Mouse (Mus musculus): ENCODE results near the gene Ptprc. TPM values are rescaled to one million over a fixed set of nuclear protein-coding genes. Genes with fewer than 3 reads are reported as not detected.

The Ptprc gene
- polyA plus RNA-seq (2011; ENCODE audit: insufficient read depth, insufficient read length, low replicate concordance, missing spikeins): 38.3 and 75.0 TPM in 2 replicates

GRCm38 (mm10) chr1:138175494-138175893, at the start of gene Ptprc:
Ptprc (minus strand) TSS chr1:138175708.
- Histone ChIP-seq H3K4me3 (replicated peaks; ENCODE audit: control insufficient read depth, low read depth, low read length) (peak within 1 kb of the TSS; percentile 61), H3K4me1 (ENCODE audit: control insufficient read depth, insufficient read depth, low read length) (no peaks in the 10 kb centered on the region; the same call in 1 of the 2 replicates), H3K27ac (ENCODE audit: control insufficient read depth, insufficient read depth, low read depth, low read length, poor library complexity) (peak within 1 kb of the TSS; percentile 70; the same call in 1 of the 2 replicates)
- WGBS: 9% methylated on average over 4 of the region's 4 CpGs
- TF ChIP-seq CTCF (IDR thresholded peaks at IDR 0.05; ENCODE audit: control insufficient read depth, insufficient read depth, low read length): no peak
- TF ChIP-seq POLR2A (IDR thresholded peaks at IDR 0.05; ENCODE audit: borderline replicate concordance, control insufficient read depth, low read depth, low read length): peak; percentile 13; the same call in 1 of the 2 replicates

GRCm38 (mm10) chr1:138214736-138215458, 39.4 kb upstream of the Ptprc start:
- TF ChIP-seq CTCF (IDR thresholded peaks at IDR 0.05; ENCODE audit: control insufficient read depth, insufficient read depth, low read length): no peak
- TF ChIP-seq POLR2A (IDR thresholded peaks at IDR 0.05; ENCODE audit: borderline replicate concordance, control insufficient read depth, low read depth, low read length): no peak
- WGBS: 80% methylated on average over 3 of the region's 3 CpGs
- H3K4me1 ChIP-seq (ENCODE audit: control insufficient read depth, insufficient read depth, low read length): peaks cover 1% of the 10 kb centered on the region; the same call in 1 of the 2 replicates
- no peak overlapping the region for H3K27ac ChIP-seq (ENCODE audit: control insufficient read depth, insufficient read depth, low read depth, low read length, poor library complexity)
- H3K4me3 ChIP-seq (replicated peaks; ENCODE audit: control insufficient read depth, low read depth, low read length): no peak overlapping the region

DNA sequence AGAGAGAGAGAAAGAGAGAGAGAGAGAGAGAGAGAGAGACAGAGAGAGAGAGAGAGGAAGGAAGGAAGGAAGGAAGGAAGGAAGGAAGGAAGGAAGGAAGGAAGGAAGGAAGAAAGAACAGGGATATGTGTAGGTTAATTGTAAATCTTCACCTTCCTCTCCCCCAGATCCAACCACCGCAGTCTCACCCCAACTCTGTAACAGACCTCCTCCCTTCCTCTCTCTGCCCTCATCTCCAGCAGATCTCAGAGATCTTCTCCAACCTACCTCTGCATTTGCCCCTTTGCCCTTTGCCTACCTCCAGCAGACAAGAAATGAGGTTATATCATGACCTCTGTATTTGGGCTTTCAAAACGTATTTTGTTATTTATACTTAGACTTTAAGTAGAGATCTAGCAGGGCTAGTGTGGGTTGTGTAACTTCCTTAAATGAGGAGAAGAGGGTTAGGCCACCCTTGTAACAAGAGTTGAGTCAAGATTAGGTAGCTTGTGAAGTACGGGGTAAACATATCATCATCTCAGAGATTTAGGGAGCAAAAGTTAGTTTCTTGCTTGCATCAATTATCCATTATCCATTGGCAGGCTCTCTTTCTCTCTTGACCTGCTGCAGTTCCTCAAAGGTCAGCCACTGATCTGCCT, 35.0 kb upstream of the Ptprc start:
- H3K27ac ChIP-seq (ENCODE audit: control insufficient read depth, insufficient read depth, low read depth, low read length, poor library complexity): peak overlapping the region; percentile 57
- no peak overlapping the region for H3K4me3 ChIP-seq (replicated peaks; ENCODE audit: control insufficient read depth, low read depth, low read length)
- TF ChIP-seq CTCF (IDR thresholded peaks at IDR 0.05; ENCODE audit: control insufficient read depth, insufficient read depth, low read length): no peak
- TF ChIP-seq POLR2A (IDR thresholded peaks at IDR 0.05; ENCODE audit: borderline replicate concordance, control insufficient read depth, low read depth, low read length): no peak
- H3K4me1 ChIP-seq (ENCODE audit: control insufficient read depth, insufficient read depth, low read length): peaks cover 1% of the 10 kb centered on the region; the same call in 1 of the 2 replicates
- 29% methylated on average over 3 of the region's 3 CpGs for WGBS

DNA sequence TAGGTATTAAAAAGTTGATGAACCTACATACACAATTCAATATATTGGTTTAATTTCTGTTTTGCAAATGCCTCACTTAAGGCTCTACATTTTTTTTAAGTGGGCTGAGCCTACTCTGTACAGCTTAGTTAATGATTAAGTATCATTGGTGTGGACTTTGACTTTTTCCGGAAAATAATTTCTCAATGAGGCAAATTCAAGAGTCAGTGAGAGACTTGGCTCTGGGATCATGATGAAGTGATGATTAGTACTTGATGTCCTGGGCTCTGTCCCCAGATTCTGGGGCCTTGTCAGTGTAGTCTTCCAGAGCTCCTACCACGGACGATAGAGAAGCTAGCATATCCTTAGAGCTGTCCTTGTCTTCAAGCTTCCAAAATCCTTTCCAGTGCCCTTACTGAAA, 34.2 kb upstream of the Ptprc start:
- Histone ChIP-seq H3K4me1 (ENCODE audit: control insufficient read depth, insufficient read depth, low read length) (peaks cover 1% of the 10 kb centered on the region; the same call in 1 of the 2 replicates), H3K27ac (ENCODE audit: control insufficient read depth, insufficient read depth, low read depth, low read length, poor library complexity) (no peak overlapping the region), H3K4me3 (replicated peaks; ENCODE audit: control insufficient read depth, low read depth, low read length) (no peak overlapping the region)
- no peak for TF ChIP-seq POLR2A (IDR thresholded peaks at IDR 0.05; ENCODE audit: borderline replicate concordance, control insufficient read depth, low read depth, low read length)
- TF ChIP-seq CTCF (IDR thresholded peaks at IDR 0.05; ENCODE audit: control insufficient read depth, insufficient read depth, low read length): no peak
- 89% methylated on average over 3 of the region's 3 CpGs for WGBS

DNA sequence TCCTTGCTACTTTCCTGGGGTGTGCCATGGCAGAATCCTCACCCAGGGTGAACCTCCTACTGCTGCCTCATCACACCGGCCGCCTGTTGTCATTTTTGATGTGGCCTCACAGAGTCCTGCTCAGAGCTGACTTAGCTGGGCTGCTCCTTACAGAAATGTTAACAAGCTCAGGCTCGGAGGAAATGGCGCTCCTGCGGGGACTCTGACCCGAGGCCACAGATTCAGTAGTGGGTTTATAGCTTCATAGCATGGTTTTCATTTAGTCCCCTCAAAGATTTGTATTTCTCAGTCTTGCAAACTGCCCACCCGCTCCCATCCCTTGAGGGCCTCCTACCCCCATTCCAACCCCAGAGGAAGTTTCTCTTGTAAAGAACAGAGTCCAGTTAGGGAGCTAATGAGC, 30.5 kb upstream of the Ptprc start:
- Histone ChIP-seq H3K27ac (ENCODE audit: control insufficient read depth, insufficient read depth, low read depth, low read length, poor library complexity) (no peak overlapping the region), H3K4me3 (replicated peaks; ENCODE audit: control insufficient read depth, low read depth, low read length) (no peak overlapping the region), H3K4me1 (ENCODE audit: control insufficient read depth, insufficient read depth, low read length) (peaks cover 1% of the 10 kb centered on the region; the same call in 1 of the 2 replicates)
- WGBS: 86% methylated on average over 7 of the region's 7 CpGs
- TF ChIP-seq CTCF (IDR thresholded peaks at IDR 0.05; ENCODE audit: control insufficient read depth, insufficient read depth, low read length) (no peak), POLR2A (IDR thresholded peaks at IDR 0.05; ENCODE audit: borderline replicate concordance, control insufficient read depth, low read depth, low read length) (no peak)

GRCm38 (mm10) chr1:138191689-138192508, 16.4 kb upstream of the Ptprc start:
- TF ChIP-seq POLR2A (IDR thresholded peaks at IDR 0.05; ENCODE audit: borderline replicate concordance, control insufficient read depth, low read depth, low read length) (no peak), CTCF (IDR thresholded peaks at IDR 0.05; ENCODE audit: control insufficient read depth, insufficient read depth, low read length) (peak; percentile 7; the same call in 1 of the 2 replicates)

GRCm38 (mm10) chr1:138188131-138188530, 12.6 kb upstream of the Ptprc start:
- WGBS: 84% methylated on average over 4 of the region's 4 CpGs
- Histone ChIP-seq H3K4me1 (ENCODE audit: control insufficient read depth, insufficient read depth, low read length) (peaks cover 4% of the 10 kb centered on the region; the same call in 1 of the 2 replicates), H3K27ac (ENCODE audit: control insufficient read depth, insufficient read depth, low read depth, low read length, poor library complexity) (no peak overlapping the region), H3K4me3 (replicated peaks; ENCODE audit: control insufficient read depth, low read depth, low read length) (no peak overlapping the region)
- no peak for TF ChIP-seq CTCF (IDR thresholded peaks at IDR 0.05; ENCODE audit: control insufficient read depth, insufficient read depth, low read length)
- no peak for TF ChIP-seq POLR2A (IDR thresholded peaks at IDR 0.05; ENCODE audit: borderline replicate concordance, control insufficient read depth, low read depth, low read length)

More at GRCm38 (mm10) chr1:138191689-138192508, 16.4 kb upstream of the Ptprc start:
- Histone ChIP-seq H3K27ac (ENCODE audit: control insufficient read depth, insufficient read depth, low read depth, low read length, poor library complexity) (peak overlapping the region; percentile 89), H3K4me1 (ENCODE audit: control insufficient read depth, insufficient read depth, low read length) (peaks cover 4% of the 10 kb centered on the region; the same call in 1 of the 2 replicates), H3K4me3 (replicated peaks; ENCODE audit: control insufficient read depth, low read depth, low read length) (peak overlapping the region; percentile 0)
- 6% methylated on average over 8 of the region's 8 CpGs for WGBS

Data from bone marrow, adult 2 months (tissue).